Mouse (Mus musculus) heart, embryonic 15.5 days (tissue): ENCODE data around the gene Zbtb8os. TPM values are rescaled to one million over a fixed set of nuclear protein-coding genes. Genes with fewer than 3 reads are reported as not detected.

ENCODE experiments used
- ATAC-seq: fragments of 200-750 bp; cut with Nextera tagmentation; replicated peaks from 2 replicates; pipeline ENCODE4 v1.8.0; 2017; ENCODE audit warnings: low read depth, moderate TSS enrichment; ENCODE audit not compliant: insufficient number of reproducible peaks, insufficient read depth, low FRiP score
- H3K27ac ChIP-seq: fragments of 300-500 bp; sonication (generic); 2 replicates; pipeline ENCODE4 v1.5.1; 2015; ENCODE audit warnings: mild to moderate bottlenecking, inconsistent platforms
- H3K27me3 ChIP-seq: fragments of 300-500 bp; sonication (generic); 2 replicates; pipeline ENCODE4 v1.6.1; 2015; ENCODE audit warnings: inconsistent platforms
- H3K36me3 ChIP-seq: fragments of 300-500 bp; sonication (generic); 2 replicates; pipeline ENCODE4 v1.6.1; 2015; ENCODE audit warnings: mild to moderate bottlenecking, inconsistent platforms
- H3K4me1 ChIP-seq: fragments of 300-500 bp; sonication (generic); replicated peaks from 2 replicates; pipeline ENCODE4 v1.6.1; 2015; ENCODE audit warnings: inconsistent platforms
- H3K4me2 ChIP-seq: fragments of 300-500 bp; sonication (generic); 2 replicates; pipeline ENCODE4 v1.6.1; 2015; ENCODE audit warnings: inconsistent platforms, mild to moderate bottlenecking, moderate library complexity
- H3K4me3 ChIP-seq: fragments of 300-500 bp; sonication (generic); 2 replicates; pipeline ENCODE4 v1.5.1; 2015; ENCODE audit warnings: mild to moderate bottlenecking, inconsistent platforms
- H3K9ac ChIP-seq: fragments of 300-500 bp; sonication (generic); 2 replicates; pipeline ENCODE4 v1.6.1; 2015; ENCODE audit warnings: mild to moderate bottlenecking, inconsistent platforms
- H3K9me3 ChIP-seq: fragments of 300-500 bp; sonication (generic); replicated peaks from 2 replicates; pipeline ENCODE4 v1.6.1; 2016; ENCODE audit warnings: inconsistent platforms
- WGBS: fragments of 180-500 bp; shearing (Covaris S2); methylation state at CpG from one replicate; pipeline ENCODE4 v1.1.7; 2015; ENCODE audit warnings: mixed read lengths; 5-methylcytosine and 5-hydroxymethylcytosine counted together
- polyA plus RNA-seq: library from polyadenylated mRNA; unstranded; fragments of >200 nt; fragmentation: Nextera tagmentation; extraction: Ambion mirVana; gene quantifications from 2 replicates; pipeline ENCODE4 v1.2.1, GENCODE M21; 2015

Zbtb8os gene
- polyA plus RNA-seq, 1 experiment from 2014 or later, result 43.1 TPM

DNA sequence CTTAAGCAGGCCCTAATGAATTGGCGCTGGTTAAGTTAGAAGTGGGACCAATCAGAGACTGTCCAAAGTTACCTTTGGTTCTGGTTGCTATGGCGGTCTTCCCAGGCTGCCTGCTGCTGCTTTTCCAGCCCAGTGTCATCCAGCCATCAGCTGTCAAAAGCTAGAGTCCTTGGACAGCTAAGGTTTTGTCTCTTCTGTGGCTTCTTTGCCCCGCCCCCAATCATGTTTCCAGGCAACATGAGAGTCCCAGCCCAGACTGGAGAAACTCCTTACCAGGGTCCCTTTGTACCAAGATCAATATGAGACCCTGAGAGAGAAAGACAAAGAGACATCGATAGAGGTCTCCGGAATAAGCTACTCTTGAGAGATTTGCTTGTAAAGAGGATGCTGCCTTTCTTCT is 52.9 kb downstream of the Zbtb8os start:
- H3K27ac ChIP-seq, result no peak overlapping the region
- WGBS, result 80% methylated on average over 5 of the region's 5 CpGs

DNA sequence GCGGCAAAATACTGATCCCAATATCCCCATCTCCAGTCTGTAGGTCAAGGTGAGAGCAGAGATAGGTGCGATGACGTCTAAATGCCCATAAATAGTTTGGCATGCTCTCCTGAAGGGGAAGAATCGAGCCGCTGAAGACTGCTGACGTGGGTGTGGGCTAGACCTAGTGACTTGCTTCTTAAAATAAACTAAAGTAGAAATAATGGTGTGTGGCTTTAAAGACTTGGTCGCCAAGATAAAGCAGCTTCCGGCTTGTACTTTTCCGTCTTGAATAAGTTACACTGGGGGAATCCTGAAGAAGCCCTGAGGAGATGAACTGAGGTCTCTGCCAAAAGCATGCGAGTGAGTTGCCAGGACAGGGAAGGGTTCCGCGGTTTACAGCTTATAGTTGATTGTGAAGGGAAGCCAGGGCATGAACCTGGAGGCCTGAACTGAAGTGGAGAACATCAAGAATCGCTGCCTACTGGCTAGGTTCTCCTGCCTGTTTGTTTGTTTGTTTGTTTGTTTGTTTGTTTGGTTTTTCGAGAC is 54.8 kb downstream of the Zbtb8os start:
- no peaks in the 10 kb centered on the region for H3K36me3 ChIP-seq
- no peak overlapping the region for H3K4me3 ChIP-seq
- H3K4me2 ChIP-seq, result no peak overlapping the region
- H3K9me3 ChIP-seq, result no peaks in the 10 kb centered on the region
- H3K9ac ChIP-seq, result no peak overlapping the region
- WGBS, result 68% methylated on average over 14 of the region's 14 CpGs
- ATAC-seq, result no peak
- H3K4me1 ChIP-seq, result no peaks in the 10 kb centered on the region
- H3K27ac ChIP-seq, result no peak overlapping the region
- H3K27me3 ChIP-seq, result no peaks in the 10 kb centered on the region

More for the DNA sequence above, 52.9 kb downstream of the Zbtb8os start:
- H3K4me1 ChIP-seq, result no peaks in the 10 kb centered on the region; the same call in 1 of the 2 replicates
- no peak for ATAC-seq
- no peaks in the 10 kb centered on the region for H3K27me3 ChIP-seq
- H3K9ac ChIP-seq, result no peak overlapping the region
- H3K36me3 ChIP-seq, result no peaks in the 10 kb centered on the region
- no peak overlapping the region for H3K4me3 ChIP-seq
- H3K9me3 ChIP-seq, result no peaks in the 10 kb centered on the region
- no peak overlapping the region for H3K4me2 ChIP-seq

DNA sequence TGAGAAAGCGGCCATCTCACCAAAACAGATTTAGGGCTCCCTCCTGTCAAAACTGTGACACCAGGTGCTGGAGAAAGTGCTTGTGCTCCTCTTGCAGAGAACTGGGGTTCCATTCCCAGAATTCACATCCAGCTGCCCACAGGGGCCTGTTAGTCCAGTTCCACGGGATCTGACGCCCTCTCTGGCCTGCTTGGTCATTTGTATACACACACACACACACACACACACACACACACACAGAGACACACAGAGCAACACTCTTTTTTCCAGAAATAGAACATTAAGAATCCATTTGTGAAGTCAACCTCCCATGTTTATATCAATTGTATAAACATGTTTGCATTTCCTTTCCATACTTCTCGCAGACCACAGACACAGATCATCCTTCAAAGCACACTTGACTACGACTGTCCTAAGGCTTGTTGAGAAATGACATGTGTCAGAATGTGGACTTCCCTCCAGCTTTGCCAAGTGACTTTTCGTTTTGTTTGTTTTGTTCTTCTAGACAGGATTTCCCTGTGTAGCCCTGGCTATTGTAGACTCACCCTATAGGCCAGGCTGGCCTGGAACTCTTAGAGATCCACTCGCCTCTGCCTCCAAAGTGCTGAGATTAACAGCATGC is 55.6 kb downstream of the Zbtb8os start:
- WGBS, result 84% methylated on average over 7 of the region's 7 CpGs
- Histone ChIP-seq H3K36me3 (no peaks in the 10 kb centered on the region), H3K4me2 (no peak overlapping the region), H3K4me1 (no peaks in the 10 kb centered on the region), H3K4me3 (no peak overlapping the region), H3K27me3 (no peaks in the 10 kb centered on the region), H3K9me3 (no peaks in the 10 kb centered on the region), H3K27ac (no peak overlapping the region), H3K9ac (no peak overlapping the region)
- ATAC-seq, result no peak

DNA sequence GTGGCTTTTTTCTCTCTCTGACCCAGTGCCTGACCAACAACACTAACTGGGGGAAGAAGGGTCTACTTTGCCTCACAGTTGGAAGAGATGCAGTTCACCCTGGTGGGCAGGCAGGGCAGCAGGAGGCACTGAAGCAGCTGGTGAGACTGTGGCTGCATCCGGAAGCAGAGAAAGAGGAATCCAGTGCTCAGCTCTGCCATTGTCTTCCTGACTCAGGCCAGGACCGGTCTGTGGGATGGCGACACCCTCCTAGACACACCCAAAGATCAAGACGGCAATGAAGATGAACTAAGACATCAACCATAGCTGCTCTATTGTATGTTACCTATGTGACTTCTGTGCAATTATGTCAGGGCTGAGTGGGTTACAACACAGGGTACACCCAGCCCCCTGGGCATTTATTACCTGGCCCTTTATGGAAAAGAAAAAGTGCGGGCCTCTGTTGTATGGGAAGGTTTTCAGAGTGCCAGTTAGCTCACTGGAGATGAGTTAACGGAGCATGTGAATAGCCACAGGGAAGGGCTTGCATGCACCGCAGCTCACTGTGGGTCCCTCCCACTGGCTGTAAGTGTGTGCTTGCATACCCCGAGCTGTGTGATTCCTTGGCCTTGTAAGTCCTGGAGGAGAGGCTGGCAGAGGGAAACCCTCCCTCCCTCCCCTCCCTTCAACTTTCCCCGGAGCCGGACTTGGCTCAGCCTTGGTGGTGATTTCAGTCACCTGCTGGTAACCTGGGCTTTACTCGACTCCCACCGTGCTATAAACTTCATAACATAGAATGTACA is 58.8 kb downstream of the Zbtb8os start:
- Histone ChIP-seq H3K9ac (no peak overlapping the region), H3K4me3 (no peak overlapping the region), H3K4me2 (no peak overlapping the region), H3K27ac (no peak overlapping the region), H3K4me1 (no peaks in the 10 kb centered on the region), H3K9me3 (no peaks in the 10 kb centered on the region), H3K27me3 (no peaks in the 10 kb centered on the region), H3K36me3 (no peaks in the 10 kb centered on the region)
- no peak for ATAC-seq
- 45% methylated on average over 12 of the region's 12 CpGs for WGBS

DNA sequence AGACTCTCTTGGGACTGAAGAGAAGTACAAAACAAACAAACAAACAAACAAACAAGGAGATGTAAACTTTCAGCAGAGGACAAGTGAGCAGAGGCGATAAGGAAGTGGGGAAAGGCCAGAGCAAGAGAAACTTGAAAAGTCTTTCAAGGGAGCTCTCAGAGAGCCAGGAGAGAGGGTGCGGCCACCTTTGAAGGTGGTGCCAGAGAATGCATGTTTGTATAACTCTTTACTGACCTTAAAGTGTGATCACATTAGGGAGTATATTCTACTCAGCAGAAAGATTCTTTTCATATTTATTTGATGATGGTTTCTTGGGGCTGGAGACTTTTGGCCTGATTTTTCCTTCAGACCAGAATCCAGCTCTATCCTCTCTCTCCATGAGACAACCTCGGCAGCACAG is 61.5 kb downstream of the Zbtb8os start:
- no peak overlapping the region for H3K4me3 ChIP-seq
- H3K9ac ChIP-seq, result no peak overlapping the region
- no peaks in the 10 kb centered on the region for H3K36me3 ChIP-seq
- no peak for ATAC-seq
- H3K9me3 ChIP-seq, result no peaks in the 10 kb centered on the region
- H3K4me2 ChIP-seq, result no peak overlapping the region
- H3K4me1 ChIP-seq, result no peaks in the 10 kb centered on the region
- 59% methylated on average over 3 of the region's 3 CpGs for WGBS
- no peak overlapping the region for H3K27ac ChIP-seq
- no peaks in the 10 kb centered on the region for H3K27me3 ChIP-seq

DNA sequence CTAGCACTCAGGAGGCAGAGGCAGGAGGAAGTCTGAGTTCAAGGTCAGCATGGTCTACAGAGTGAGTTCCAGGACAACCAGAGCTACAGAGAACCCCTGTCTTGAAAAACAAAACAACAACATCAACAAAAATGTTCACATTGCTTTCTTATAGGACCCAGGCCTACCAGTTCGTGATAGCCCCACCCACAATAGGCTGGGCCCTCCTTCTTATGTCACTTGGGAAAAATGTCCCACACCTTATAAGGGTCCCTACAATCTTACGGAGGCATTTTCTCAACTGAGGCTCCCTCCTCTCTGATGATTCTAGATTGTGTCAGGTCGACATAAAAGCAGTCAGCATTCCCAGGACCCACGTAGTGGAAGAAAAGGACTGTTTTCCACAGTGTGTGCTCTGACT is 64.3 kb downstream of the Zbtb8os start:
- Histone ChIP-seq H3K4me2 (no peak overlapping the region), H3K9ac (no peak overlapping the region), H3K36me3 (no peaks in the 10 kb centered on the region), H3K9me3 (no peaks in the 10 kb centered on the region), H3K27me3 (no peaks in the 10 kb centered on the region), H3K4me1 (no peaks in the 10 kb centered on the region), H3K4me3 (no peak overlapping the region), H3K27ac (no peak overlapping the region)
- WGBS, result 68% methylated on average over 4 of the region's 4 CpGs
- no peak for ATAC-seq

Other genes starting within 250 kb of the Zbtb8os start
- gene Tmem54, start 230.1 kb upstream of the Zbtb8os start, polyA plus RNA-seq, result 0.35 and 1.6 TPM in 2 replicates
- gene Hpca, start 213.7 kb upstream of the Zbtb8os start, polyA plus RNA-seq, result 0.68 and 1.2 TPM in 2 replicates
- 12.2 and 12.3 TPM in 2 replicates for gene Fndc5, start 198.7 kb upstream of the Zbtb8os start, polyA plus RNA-seq
- 10.8 and 13.2 TPM in 2 replicates for gene S100pbp, start 146.0 kb upstream of the Zbtb8os start, polyA plus RNA-seq
- 40.8 and 48.8 TPM in 2 replicates for gene Yars, start 145.9 kb upstream of the Zbtb8os start, polyA plus RNA-seq
- gene C77080, start 74.3 kb upstream of the Zbtb8os start, polyA plus RNA-seq, result 1.4 and 3.1 TPM in 2 replicates
- gene Sync, start 48.1 kb upstream of the Zbtb8os start, polyA plus RNA-seq, result 2.1 and 2.3 TPM in 2 replicates
- gene Rbbp4, start 325 bp upstream of the Zbtb8os start, polyA plus RNA-seq, result 262 and 276 TPM in 2 replicates
- 11.0 and 13.1 TPM in 2 replicates for gene Zbtb8a, start 42.4 kb downstream of the Zbtb8os start, polyA plus RNA-seq
- 5.8 and 6.2 TPM in 2 replicates for gene Zbtb8b, start 105.2 kb downstream of the Zbtb8os start, polyA plus RNA-seq
- 23.1 and 27.2 TPM in 2 replicates for gene Bsdc1, start 125.9 kb downstream of the Zbtb8os start, polyA plus RNA-seq
- not detected in 2 replicates for gene Tssk3, start 155.3 kb downstream of the Zbtb8os start, polyA plus RNA-seq
- gene Fam229a, start 155.5 kb downstream of the Zbtb8os start, polyA plus RNA-seq, result 0.27 TPM in 1 of 2 replicates, not detected in the other
- gene Marcksl1, start 177.9 kb downstream of the Zbtb8os start, polyA plus RNA-seq, result 283 and 352 TPM in 2 replicates
- 99.9 and 134 TPM in 2 replicates for gene Hdac1, start 207.0 kb downstream of the Zbtb8os start, polyA plus RNA-seq
- 6.8 and 62.1 TPM in 2 replicates for gene Lck, start 237.9 kb downstream of the Zbtb8os start, polyA plus RNA-seq
- 4.4 and 5.0 TPM in 2 replicates for gene Fam167b, start 242.9 kb downstream of the Zbtb8os start, polyA plus RNA-seq